Mouse (Mus musculus) midbrain, embryonic 16.5 days (tissue): ENCODE data around the gene Ddb2. TPM values are rescaled to one million over a fixed set of nuclear protein-coding genes. Genes with fewer than 3 reads are reported as not detected.
A peak's percentile ranks its signal among the peaks of the same experiment; 100 is the strongest.

Experiments used
- ATAC-seq: fragments of 200-750 bp; cut with Nextera tagmentation; 2 replicates; pipeline ENCODE4 v1.8.0; 2017; ENCODE audit warnings: moderate TSS enrichment
- H3K27ac ChIP-seq: fragments of 300-500 bp; sonication (generic); 2 replicates; pipeline ENCODE4 v1.5.1; 2014; ENCODE audit warnings: mild to moderate bottlenecking, low read length, mixed read lengths
- H3K27me3 ChIP-seq: fragments of 300-500 bp; sonication (generic); 2 replicates; pipeline ENCODE4 v1.6.1; 2014; ENCODE audit warnings: low read depth, low read length, mixed read lengths; ENCODE audit not compliant: control insufficient read depth, insufficient read depth
- H3K36me3 ChIP-seq: fragments of 300-500 bp; sonication (generic); 2 replicates; pipeline ENCODE4 v1.6.1; 2014; ENCODE audit warnings: mild to moderate bottlenecking, low read length, moderate library complexity, mixed read lengths; ENCODE audit not compliant: control insufficient read depth, insufficient read depth
- H3K4me1 ChIP-seq: fragments of 300-500 bp; sonication (generic); 2 replicates; pipeline ENCODE4 v1.6.1; 2014; ENCODE audit warnings: mild to moderate bottlenecking, low read length, mixed read lengths; ENCODE audit not compliant: control insufficient read depth, insufficient read depth
- H3K4me2 ChIP-seq: fragments of 300-500 bp; sonication (generic); 2 replicates; pipeline ENCODE4 v1.6.1; 2014; ENCODE audit warnings: mild to moderate bottlenecking, low read length, mixed read lengths
- H3K4me3 ChIP-seq: fragments of 300-500 bp; sonication (generic); 2 replicates; pipeline ENCODE4 v1.5.1; 2014; ENCODE audit warnings: low read depth, mild to moderate bottlenecking, low read length, moderate library complexity, mixed read lengths
- H3K9ac ChIP-seq: fragments of 300-500 bp; sonication (generic); 2 replicates; pipeline ENCODE4 v1.6.1; 2014; ENCODE audit warnings: low read depth, low read length, mixed read lengths
- H3K9me3 ChIP-seq: fragments of 300-500 bp; sonication (generic); replicated peaks from 2 replicates; pipeline ENCODE4 v1.6.1; 2014; ENCODE audit warnings: mild to moderate bottlenecking, low read length, mixed read lengths; ENCODE audit not compliant: control insufficient read depth, poor library complexity, severe bottlenecking
- WGBS: fragments of 180-500 bp; shearing (Covaris S2); extraction: QIAGEN DNeasy Blood & Tissue Kit; methylation state at CpG from one replicate; pipeline ENCODE4 v1.1.7; 2014; 5-methylcytosine and 5-hydroxymethylcytosine counted together
- polyA plus RNA-seq: library from polyadenylated mRNA; unstranded; fragments of >200 nt; fragmentation: Nextera tagmentation; extraction: Ambion mirVana; gene quantifications from 2 replicates; pipeline ENCODE4 v1.2.1, GENCODE M21; 2015

Ddb2 gene
- polyA plus RNA-seq, 1 experiment from 2014 or later = 18.4 TPM

- peaks cover 27% of the 10 kb centered on the region for H3K4me1 ChIP-seq
- peak overlapping the region; percentile 56 for H3K4me3 ChIP-seq
- H3K4me2 ChIP-seq = peak overlapping the region; percentile 99
- peak; percentile 43 for ATAC-seq
- no peaks in the 10 kb centered on the region for H3K9me3 ChIP-seq
- no peaks in the 10 kb centered on the region for H3K36me3 ChIP-seq
- H3K9ac ChIP-seq = peak overlapping the region; percentile 68
- H3K27ac ChIP-seq = peak overlapping the region; percentile 32; the same call in 1 of the 2 replicates
- peaks cover 22% of the 10 kb centered on the region for H3K27me3 ChIP-seq
- WGBS = 2% methylated on average over 52 of the region's 52 CpGs
These were observed 19.7 kb upstream of the Ddb2 start for GRCm38 (mm10) chr2:91256256-91257125.

GRCm38 (mm10) chr2:91255661-91256150, 18.9 kb upstream of the Ddb2 start, which contains the start of gene Pacsin3:
Gene Pacsin3 (plus strand): TSS chr2:91255954.
- WGBS = 2% methylated on average over 27 of the region's 27 CpGs
- peaks cover 22% of the 10 kb centered on the region for H3K27me3 ChIP-seq
- H3K9me3 ChIP-seq = no peaks in the 10 kb centered on the region
- H3K4me1 ChIP-seq = peaks cover 27% of the 10 kb centered on the region
- H3K27ac ChIP-seq = 0 out of 2 replicates have a peak within 1 kb of the TSS, but pooled peaks have one; percentile 32
- peak within 1 kb of the TSS; percentile 56 for H3K4me3 ChIP-seq
- peak; percentile 30; the same call in 1 of the 2 replicates for ATAC-seq
- H3K4me2 ChIP-seq = peak within 1 kb of the TSS; percentile 99
- H3K36me3 ChIP-seq = no peaks in the 10 kb centered on the region
- peak within 1 kb of the TSS; percentile 68 for H3K9ac ChIP-seq

- Histone ChIP-seq H3K36me3 (no peaks in the 10 kb centered on the region), H3K27ac (no peak overlapping the region), H3K4me2 (no peak overlapping the region), H3K4me3 (no peak overlapping the region), H3K4me1 (peaks cover 27% of the 10 kb centered on the region), H3K9me3 (no peaks in the 10 kb centered on the region), H3K27me3 (peaks cover 22% of the 10 kb centered on the region), H3K9ac (no peak overlapping the region)
- WGBS = 34% methylated on average over 8 of the region's 8 CpGs
- ATAC-seq = no peak
These were observed 18.1 kb upstream of the Ddb2 start for GRCm38 (mm10) chr2:91254725-91255380.

- Histone ChIP-seq H3K4me2 (no peak overlapping the region), H3K4me1 (peaks cover 26% of the 10 kb centered on the region), H3K27ac (no peak overlapping the region), H3K9me3 (no peaks in the 10 kb centered on the region), H3K4me3 (no peak overlapping the region), H3K27me3 (peaks cover 17% of the 10 kb centered on the region), H3K9ac (no peak overlapping the region), H3K36me3 (no peaks in the 10 kb centered on the region)
- WGBS = 52% methylated on average over 4 of the region's 4 CpGs
- no peak for ATAC-seq
These were observed 15.7 kb upstream of the Ddb2 start for GRCm38 (mm10) chr2:91252512-91252911.

GRCm38 (mm10) chr2:91252001-91252400, 15.2 kb upstream of the Ddb2 start:
- peaks cover 21% of the 10 kb centered on the region for H3K4me1 ChIP-seq
- H3K4me3 ChIP-seq = no peak overlapping the region
- H3K27ac ChIP-seq = no peak overlapping the region
- no peak overlapping the region for H3K9ac ChIP-seq
- H3K27me3 ChIP-seq = peaks cover 12% of the 10 kb centered on the region
- no peaks in the 10 kb centered on the region for H3K36me3 ChIP-seq
- no peaks in the 10 kb centered on the region for H3K9me3 ChIP-seq
- WGBS = 83% methylated on average over 4 of the region's 4 CpGs
- no peak for ATAC-seq
- H3K4me2 ChIP-seq = no peak overlapping the region

GRCm38 (mm10) chr2:91248366-91248765, 11.6 kb upstream of the Ddb2 start:
- no peak for ATAC-seq
- Histone ChIP-seq H3K27ac (no peak overlapping the region), H3K36me3 (no peaks in the 10 kb centered on the region), H3K4me1 (no peaks in the 10 kb centered on the region), H3K27me3 (no peaks in the 10 kb centered on the region), H3K9me3 (no peaks in the 10 kb centered on the region), H3K4me3 (no peak overlapping the region), H3K9ac (no peak overlapping the region), H3K4me2 (no peak overlapping the region)
- 91% methylated on average over 4 of the region's 4 CpGs for WGBS

- no peaks in the 10 kb centered on the region for H3K4me1 ChIP-seq
- H3K4me2 ChIP-seq = no peak overlapping the region
- ATAC-seq = no peak
- H3K36me3 ChIP-seq = no peaks in the 10 kb centered on the region
- H3K4me3 ChIP-seq = no peak overlapping the region
- no peaks in the 10 kb centered on the region for H3K9me3 ChIP-seq
- WGBS = 87% methylated on average over 5 of the region's 5 CpGs
- H3K27me3 ChIP-seq = no peaks in the 10 kb centered on the region
- no peak overlapping the region for H3K27ac ChIP-seq
- no peak overlapping the region for H3K9ac ChIP-seq
These were observed 7.9 kb upstream of the Ddb2 start for GRCm38 (mm10) chr2:91244557-91245228.

GRCm38 (mm10) chr2:91243416-91243815, 6.6 kb upstream of the Ddb2 start:
- Histone ChIP-seq H3K36me3 (no peaks in the 10 kb centered on the region), H3K27ac (no peak overlapping the region), H3K27me3 (no peaks in the 10 kb centered on the region), H3K4me1 (no peaks in the 10 kb centered on the region), H3K9ac (no peak overlapping the region), H3K4me3 (no peak overlapping the region), H3K9me3 (no peaks in the 10 kb centered on the region), H3K4me2 (no peak overlapping the region)
- ATAC-seq = no peak
- WGBS = 56% methylated on average over 3 of the region's 3 CpGs
